Mouse (Mus musculus) cerebellum, adult 2 months (tissue): Measurements from ENCODE around the gene Ranbp3l. TPM values are rescaled to one million over a fixed set of nuclear protein-coding genes. Genes with fewer than 3 reads are reported as not detected.

ENCODE experiments used
- DNase-seq, 2 experiments: peaks; one replicate each; pipeline ENCODE4 v3.0.0; 2021
- H3K27ac ChIP-seq: fragments of 200-500 bp; 2 replicates; pipeline ENCODE4 v1.5.1; 2012; ENCODE audit warnings: low read length, control low read depth, inconsistent platforms; ENCODE audit not compliant: insufficient read depth
- H3K27me3 ChIP-seq: fragments of 200-500 bp; 2 replicates; pipeline ENCODE4 v1.6.1; 2012; ENCODE audit warnings: inconsistent platforms, mild to moderate bottlenecking, low read length, moderate library complexity; ENCODE audit not compliant: control insufficient read depth, insufficient read depth
- H3K4me1 ChIP-seq: fragments of 200-500 bp; 2 replicates; pipeline ENCODE4 v1.6.1; 2011; ENCODE audit warnings: low read length; ENCODE audit not compliant: control insufficient read depth, insufficient read depth
- H3K4me3 ChIP-seq: fragments of 200-500 bp; replicated peaks from 2 replicates; pipeline ENCODE3; 2011; ENCODE audit warnings: mild to moderate bottlenecking, low read depth, low read length, control low read depth; ENCODE audit not compliant: insufficient read depth
- CTCF ChIP-seq: fragments of 200-500 bp; IDR thresholded peaks from 2 replicates; pipeline ENCODE4 v1.5.1; 2011; ENCODE audit warnings: low read depth, mild to moderate bottlenecking, control low read depth, low read length, moderate library complexity, borderline replicate concordance; ENCODE audit not compliant: insufficient read depth
- POLR2A ChIP-seq: fragments of 200-500 bp; IDR thresholded peaks from 2 replicates; pipeline ENCODE4 v1.6.1; 2011; ENCODE audit warnings: low read length, control low read depth, borderline replicate concordance; ENCODE audit not compliant: insufficient read depth
- WGBS: fragments of 180-500 bp; shearing (Covaris S2); methylation state at CpG from one replicate; pipeline ENCODE4 v1.1.7; 2018; 5-methylcytosine and 5-hydroxymethylcytosine counted together
- polyA plus RNA-seq: library from polyadenylated mRNA; depleted of rRNA; stranded (reverse); fragments of >200 nt; gene quantifications from 2 replicates; pipeline ENCODE4 v1.2.3, GENCODE M21; 2012

The Ranbp3l gene
- polyA plus RNA-seq, 1 experiment = 2.4 TPM

GRCm38 (mm10) chr15:9055704-9056103 is 88.0 kb downstream of the Ranbp3l start:
- no peak for DNase-seq
- no peaks in the 10 kb centered on the region for H3K4me1 ChIP-seq
- H3K27ac ChIP-seq = no peak overlapping the region
- no peaks in the 10 kb centered on the region for H3K27me3 ChIP-seq
- TF ChIP-seq POLR2A (no peak), CTCF (no peak)
- H3K4me3 ChIP-seq = no peak overlapping the region

DNA sequence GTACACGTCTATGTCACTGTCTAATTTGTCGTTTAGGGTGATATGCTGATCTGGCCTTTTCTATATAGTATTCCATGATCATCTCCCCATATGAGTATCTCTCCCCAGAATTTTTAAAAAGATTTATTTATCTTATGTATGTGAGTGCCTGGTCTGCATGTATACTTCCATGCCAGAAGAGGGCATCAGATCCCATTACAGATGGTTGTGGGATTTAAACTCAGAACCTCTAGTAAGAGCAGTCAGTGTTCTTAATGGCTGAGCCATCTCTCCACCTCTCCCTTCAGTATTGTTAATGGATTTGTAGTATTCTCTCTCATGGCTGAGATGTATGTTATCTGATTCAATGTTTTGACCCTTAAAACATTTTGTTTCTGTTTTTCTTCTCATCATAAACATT is 92.1 kb downstream of the Ranbp3l start:
- TF ChIP-seq CTCF (no peak), POLR2A (no peak)
- no peak overlapping the region for H3K4me3 ChIP-seq
- DNase-seq = no peak
- no peaks in the 10 kb centered on the region for H3K4me1 ChIP-seq
- no peak overlapping the region for H3K27ac ChIP-seq
- no peaks in the 10 kb centered on the region for H3K27me3 ChIP-seq
- 83% methylated on average over 2 of the region's 2 CpGs for WGBS

- H3K27ac ChIP-seq = no peak overlapping the region
- peak in 1 of 2 experiments; percentile 42 for DNase-seq
- no peaks in the 10 kb centered on the region for H3K4me1 ChIP-seq
- 37% methylated on average over 7 of the region's 7 CpGs for WGBS
- H3K4me3 ChIP-seq = no peak overlapping the region
- no peak for TF ChIP-seq POLR2A
- no peak for TF ChIP-seq CTCF
- no peaks in the 10 kb centered on the region for H3K27me3 ChIP-seq
These were observed 93.6 kb downstream of the Ranbp3l start for GRCm38 (mm10) chr15:9061150-9061882.

GRCm38 (mm10) chr15:9068881-9069280 is 101.1 kb downstream of the Ranbp3l start:
- Histone ChIP-seq H3K4me3 (no peak overlapping the region), H3K27ac (no peak overlapping the region), H3K27me3 (no peaks in the 10 kb centered on the region), H3K4me1 (no peaks in the 10 kb centered on the region; the same call in 1 of the 2 replicates)
- no peak for TF ChIP-seq CTCF
- TF ChIP-seq POLR2A = no peak
- WGBS = 94% methylated on average over 4 of the region's 4 CpGs
- no peak for DNase-seq

GRCm38 (mm10) chr15:9070353-9070752 is 102.6 kb downstream of the Ranbp3l start:
- Histone ChIP-seq H3K4me3 (peak overlapping the region; percentile 74), H3K4me1 (no peaks in the 10 kb centered on the region; the same call in none of the 2 replicates)
- no peak for DNase-seq

GRCm38 (mm10) chr15:9070912-9071555 is 103.3 kb downstream of the Ranbp3l start, which contains the start of gene Nadk2:
Gene Nadk2, plus strand, starts transcription at chr15:9071260.
- TF ChIP-seq POLR2A = 0 out of 2 replicates have a peak, but pooled peaks have one; percentile 16
- no peak for TF ChIP-seq CTCF
- Histone ChIP-seq H3K27ac (peak within 1 kb of the TSS; percentile 76), H3K27me3 (no peaks in the 10 kb centered on the region), H3K4me3 (peak within 1 kb of the TSS; percentile 74), H3K4me1 (no peaks in the 10 kb centered on the region; the same call in none of the 2 replicates)
- DNase-seq = peak; percentile 98 to 99
- WGBS = under 1% methylated on average over 54 of the region's 54 CpGs

More at GRCm38 (mm10) chr15:9070353-9070752, 102.6 kb downstream of the Ranbp3l start:
- no peak for TF ChIP-seq CTCF
- no peak for TF ChIP-seq POLR2A
- Histone ChIP-seq H3K27me3 (no peaks in the 10 kb centered on the region), H3K27ac (no peak overlapping the region)
- 0% methylated on average over 3 of the region's 3 CpGs for WGBS

DNA sequence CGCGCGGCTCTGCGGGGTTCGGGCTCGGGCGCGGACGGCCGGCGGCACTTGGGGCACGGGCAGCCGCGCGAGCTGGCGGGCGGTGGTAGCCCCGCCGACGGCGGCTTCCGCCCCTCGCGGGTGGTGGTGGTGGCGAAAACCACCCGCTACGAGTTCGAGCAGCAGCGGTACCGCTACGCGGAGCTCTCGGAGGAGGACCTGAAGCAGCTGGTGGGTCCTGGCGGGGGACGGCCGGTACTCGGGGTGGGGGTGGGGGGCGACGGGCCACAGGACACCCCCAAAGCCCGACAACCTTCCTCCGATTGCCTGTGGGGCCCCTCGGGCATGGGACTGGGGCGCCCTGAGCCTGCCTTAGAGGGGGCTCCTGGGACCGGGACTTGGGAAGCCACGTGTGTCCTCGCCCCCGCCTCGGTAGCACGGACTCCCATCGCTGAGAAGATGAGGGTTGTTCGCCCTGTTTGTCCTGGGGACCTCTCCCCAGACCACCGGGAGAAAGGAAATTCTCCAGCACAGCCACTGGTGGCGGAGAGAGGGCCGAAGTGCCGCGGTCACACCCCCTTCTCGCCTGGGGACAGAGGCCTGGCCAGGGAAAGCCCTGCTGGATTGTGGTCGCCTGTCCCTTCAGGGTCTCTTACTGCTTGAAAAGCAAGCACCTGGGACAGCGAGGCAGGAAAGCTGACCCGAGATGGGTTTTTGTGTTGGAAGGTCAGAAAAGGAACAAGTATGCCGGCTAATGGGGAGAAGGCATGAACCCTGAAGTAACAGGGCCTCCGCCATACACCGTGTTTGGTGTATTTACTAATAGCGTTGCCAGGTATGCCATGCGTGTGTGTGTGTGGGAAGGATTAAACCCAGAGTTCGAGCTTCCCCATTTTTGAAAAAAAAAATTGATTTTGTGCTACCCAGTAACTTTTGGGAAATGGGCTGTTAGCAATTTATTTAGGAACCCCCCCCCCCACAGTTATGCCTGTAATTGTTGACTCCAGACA is 104.1 kb downstream of the Ranbp3l start:
- TF ChIP-seq CTCF (no peak), POLR2A (no peak)
- H3K4me3 ChIP-seq = peak overlapping the region; percentile 74
- no peaks in the 10 kb centered on the region; the same call in none of the 2 replicates for H3K4me1 ChIP-seq
- H3K27me3 ChIP-seq = no peaks in the 10 kb centered on the region
- under 1% methylated on average over 64 of the region's 66 CpGs for WGBS
- peak; percentile 57 to 61 for DNase-seq
- peak overlapping the region; percentile 76 for H3K27ac ChIP-seq
